Mouse (Mus musculus) thymus, adult 2 months (tissue): Measurements from ENCODE around the gene Mycbpap.

Experiments
- CTCF ChIP-seq: fragments of 200-500 bp; IDR thresholded peaks from 2 replicates; pipeline ENCODE4 v1.5.1; 2012; ENCODE audit warnings: mild to moderate bottlenecking, control low read depth, low read length, moderate library complexity, borderline replicate concordance; ENCODE audit not compliant: control insufficient read depth, poor library complexity, insufficient read depth; ENCODE audit errors: extremely low read depth
- POLR2A ChIP-seq: fragments of 200-500 bp; IDR thresholded peaks from 2 replicates; pipeline ENCODE4 v1.6.1; 2012; ENCODE audit warnings: mild to moderate bottlenecking, low read length, control low read depth, moderate library complexity; ENCODE audit not compliant: control insufficient read depth, poor library complexity, insufficient read depth; ENCODE audit errors: extremely low read depth

- no peak for TF ChIP-seq CTCF
- TF ChIP-seq POLR2A = no peak
These were observed 28.9 kb upstream of the Mycbpap start for GRCm38 (mm10) chr11:94550442-94550744.
